Mouse (Mus musculus) ES-E14 (cell line): ENCODE measurements around the gene 1500015O10Rik. TPM values are rescaled to one million over a fixed set of nuclear protein-coding genes. Genes with fewer than 3 reads are reported as not detected.

Experiments
- DNase-seq: peaks from one replicate; pipeline ENCODE4 v3.0.0-alpha.2; 2013; ENCODE audit warnings: low read depth, low spot score
- H3K27ac ChIP-seq: 2 replicates; pipeline ENCODE4 v1.5.1; 2012; ENCODE audit warnings: low read depth, mild to moderate bottlenecking, low read length, moderate library complexity, mixed read lengths; ENCODE audit not compliant: poor library complexity, insufficient read depth, severe bottlenecking
- H3K36me3 ChIP-seq: 2 replicates; pipeline ENCODE4 v1.6.1; 2012; ENCODE audit warnings: mild to moderate bottlenecking, low read length, moderate library complexity, mixed read lengths; ENCODE audit not compliant: control insufficient read depth, poor library complexity, insufficient read depth, severe bottlenecking
- H3K4me1 ChIP-seq, 2 experiments: fragments of 150-350 bp in 1 of 2; sonication (generic) in 1 of 2; 2 replicates each; pipeline ENCODE4 v1.6.1; 2012; ENCODE audit warnings: low read length in 2 of 2, mild to moderate bottlenecking in 1 of 2, mixed read lengths in 1 of 2; ENCODE audit not compliant: control insufficient read depth in 2 of 2, insufficient read depth in 2 of 2, poor library complexity in 1 of 2
- H3K4me3 ChIP-seq, 2 experiments: fragments of 150-350 bp in 1 of 2; sonication (generic) in 1 of 2; 2 replicates each; pipeline ENCODE4 v1.5.1; 2012; ENCODE audit warnings: low read length in 2 of 2, low read depth in 1 of 2, mild to moderate bottlenecking in 1 of 2, mixed read lengths in 1 of 2; ENCODE audit not compliant: insufficient read depth in 1 of 2, poor library complexity in 1 of 2, severe bottlenecking in 1 of 2
- H3K9ac ChIP-seq: 2 replicates; pipeline ENCODE4 v1.6.1; 2012; ENCODE audit warnings: low read depth, mild to moderate bottlenecking, low read length, mixed read lengths; ENCODE audit not compliant: poor library complexity, insufficient read depth, severe bottlenecking
- H3K9me3 ChIP-seq: fragments of 150-350 bp; sonication (generic); 2 replicates; pipeline ENCODE4 v1.6.1; 2012; ENCODE audit warnings: low read depth, mild to moderate bottlenecking, low read length; ENCODE audit not compliant: control insufficient read depth, insufficient read depth
- CHD2 ChIP-seq: IDR thresholded peaks from 2 replicates; pipeline ENCODE4 v1.6.1; 2014; ENCODE audit warnings: mild to moderate bottlenecking, low read depth, low read length, inconsistent platforms
- HCFC1 ChIP-seq: IDR thresholded peaks from 2 replicates; pipeline ENCODE4 v1.6.1; 2012; ENCODE audit warnings: low read length, inconsistent platforms, borderline replicate concordance; ENCODE audit not compliant: insufficient read depth
- MAFK ChIP-seq: IDR thresholded peaks from 2 replicates; pipeline ENCODE4 v1.6.1; 2014; ENCODE audit warnings: mild to moderate bottlenecking, low read depth, low read length, inconsistent platforms; ENCODE audit not compliant: insufficient read depth
- ZC3H11A ChIP-seq: IDR thresholded peaks from 2 replicates; pipeline ENCODE4 v1.6.1; 2012; ENCODE audit warnings: low read depth, mild to moderate bottlenecking, inconsistent platforms, low read length, borderline replicate concordance
- ZNF384 ChIP-seq: IDR thresholded peaks from 2 replicates; pipeline ENCODE4 v1.6.1; 2012; ENCODE audit warnings: low read depth, low read length, inconsistent platforms
- in situ Hi-C, 2 experiments: fragments of 600-800 bp; cut with MboI; formaldehyde crosslinking; loops; one replicate each; pipeline ENCODE4 v1.15.1; 2025; ENCODE audit warnings: low sequenced_read_pairs in 2 of 2, inconsistent platforms in 1 of 2; ENCODE audit not compliant: unreplicated experiment in 2 of 2
- total RNA-seq: library from RNA; depleted of rRNA; stranded (reverse); fragments of 300-350 nt; gene quantifications from 2 replicates; pipeline ENCODE4 v1.2.3, GENCODE M21; 2012

The 1500015O10Rik gene
- total RNA-seq, 1 experiment, result 1.2 TPM

GRCm38 (mm10) chr1:43718793-43719192 is 11.6 kb upstream of the 1500015O10Rik start:
- TF ChIP-seq CHD2 (no peak), MAFK (no peak), ZC3H11A (no peak), ZNF384 (no peak), HCFC1 (no peak)
- no peaks in the 10 kb centered on the region for H3K36me3 ChIP-seq
- in situ Hi-C loops, result no loop called here
- H3K9ac ChIP-seq, result no peak overlapping the region
- no peak overlapping the region for H3K4me3 ChIP-seq
- no peak overlapping the region for H3K27ac ChIP-seq
- H3K4me1 ChIP-seq, result no peaks in the 10 kb centered on the region
- H3K9me3 ChIP-seq, result no peaks in the 10 kb centered on the region
- no peak for DNase-seq

GRCm38 (mm10) chr1:43722459-43722858 is 7.9 kb upstream of the 1500015O10Rik start:
- DNase-seq, result no peak
- in situ Hi-C loops, result no loop called here
- no peaks in the 10 kb centered on the region for H3K9me3 ChIP-seq
- H3K4me3 ChIP-seq, result no peak overlapping the region
- no peaks in the 10 kb centered on the region for H3K36me3 ChIP-seq
- H3K9ac ChIP-seq, result no peak overlapping the region
- no peak for TF ChIP-seq ZNF384
- TF ChIP-seq CHD2, result no peak
- no peak for TF ChIP-seq MAFK
- TF ChIP-seq HCFC1, result no peak
- no peak for TF ChIP-seq ZC3H11A
- H3K27ac ChIP-seq, result no peak overlapping the region
- H3K4me1 ChIP-seq, result no peaks in the 10 kb centered on the region

GRCm38 (mm10) chr1:43732100-43732499 is 1.7 kb downstream of the 1500015O10Rik start:
- in situ Hi-C loops, result no loop called here
- Histone ChIP-seq H3K4me3 (no peak overlapping the region), H3K36me3 (no peaks in the 10 kb centered on the region), H3K9ac (no peak overlapping the region), H3K9me3 (no peaks in the 10 kb centered on the region), H3K27ac (no peak overlapping the region), H3K4me1 (no peaks in the 10 kb centered on the region)
- no peak for TF ChIP-seq HCFC1
- no peak for TF ChIP-seq ZNF384
- no peak for TF ChIP-seq ZC3H11A
- no peak for TF ChIP-seq CHD2
- DNase-seq, result peak; percentile 19

- H3K4me3 ChIP-seq, result no peak overlapping the region
- H3K4me1 ChIP-seq, result no peaks in the 10 kb centered on the region
- in situ Hi-C loops, result no loop called here
- no peak for DNase-seq
- no peaks in the 10 kb centered on the region for H3K9me3 ChIP-seq
- H3K27ac ChIP-seq, result no peak overlapping the region
- no peak overlapping the region for H3K9ac ChIP-seq
- H3K36me3 ChIP-seq, result no peaks in the 10 kb centered on the region
- TF ChIP-seq MAFK (no peak), ZC3H11A (no peak), HCFC1 (no peak), CHD2 (no peak), ZNF384 (no peak)
Measured at GRCm38 (mm10) chr1:43732657-43733056, 2.3 kb downstream of the 1500015O10Rik start.

- DNase-seq, result peak; percentile 49
- Histone ChIP-seq H3K27ac (no peak overlapping the region), H3K4me3 (no peak overlapping the region), H3K9me3 (no peaks in the 10 kb centered on the region), H3K36me3 (no peaks in the 10 kb centered on the region), H3K9ac (no peak overlapping the region), H3K4me1 (no peaks in the 10 kb centered on the region)
- no peak for TF ChIP-seq CHD2
- TF ChIP-seq ZC3H11A, result peak; percentile 72; the same call in 1 of the 2 replicates
- TF ChIP-seq HCFC1, result no peak
- in situ Hi-C loops, result no loop called here
Measured at GRCm38 (mm10) chr1:43737812-43738518, 7.6 kb downstream of the 1500015O10Rik start.
